Mouse (Mus musculus) heart, adult 9 months (tissue): ENCODE results near the gene Stoml2.

Experiments
- DNase-seq, 2 experiments: peaks; one replicate each; pipeline ENCODE4 v3.0.0; 2022; ENCODE audit warnings: low spot score in 2 of 2

The Stoml2 gene

GRCm38 (mm10) chr4:43038567-43039495 lies 7.3 kb upstream of the Stoml2 start:
- DNase-seq: peak; percentile 46 to 53

GRCm38 (mm10) chr4:43037860-43038566 lies 6.5 kb upstream of the Stoml2 start:
- DNase-seq: no peak

GRCm38 (mm10) chr4:43036356-43036755 lies 4.8 kb upstream of the Stoml2 start:
- no peak for DNase-seq

- DNase-seq: no peak
These were observed 4.3 kb upstream of the Stoml2 start for GRCm38 (mm10) chr4:43035851-43036250.

- no peak for DNase-seq
These were observed 2.0 kb upstream of the Stoml2 start for GRCm38 (mm10) chr4:43033481-43033880.

GRCm38 (mm10) chr4:43032501-43032900 lies 991 bp upstream of the Stoml2 start:
- no peak for DNase-seq

- no peak for DNase-seq
These were observed 705 bp downstream of the Stoml2 start for GRCm38 (mm10) chr4:43030780-43031230.

GRCm38 (mm10) chr4:43030352-43030751 lies 1.2 kb downstream of the Stoml2 start:
- DNase-seq: no peak

GRCm38 (mm10) chr4:43029749-43030148 lies 1.8 kb downstream of the Stoml2 start:
- DNase-seq: no peak

- no peak for DNase-seq
These were observed 2.4 kb downstream of the Stoml2 start for GRCm38 (mm10) chr4:43029121-43029520.

GRCm38 (mm10) chr4:43025084-43025960 lies 6.2 kb downstream of the Stoml2 start, which contains the start of gene Pigo:
Pigo (minus strand) TSS chr4:43025819.
- DNase-seq: peak; percentile 90 to 94

GRCm38 (mm10) chr4:43024673-43025072 lies 6.8 kb downstream of the Stoml2 start:
- DNase-seq: no peak

- no peak for DNase-seq
These were observed 10.2 kb downstream of the Stoml2 start for GRCm38 (mm10) chr4:43021341-43021740.

GRCm38 (mm10) chr4:43020876-43021275 lies 10.6 kb downstream of the Stoml2 start:
- DNase-seq: no peak

- no peak for DNase-seq
These were observed 11.7 kb downstream of the Stoml2 start for GRCm38 (mm10) chr4:43019641-43020465.

- DNase-seq: peak in 1 of 2 experiments; percentile 41
These were observed 12.3 kb downstream of the Stoml2 start for GRCm38 (mm10) chr4:43019176-43019575.

- DNase-seq: no peak
These were observed 13.4 kb downstream of the Stoml2 start for GRCm38 (mm10) chr4:43018156-43018555.

GRCm38 (mm10) chr4:43012091-43012490 lies 19.4 kb downstream of the Stoml2 start:
- DNase-seq: no peak

- peak; percentile 86 to 87 for DNase-seq
These were observed 21.1 kb downstream of the Stoml2 start, which contains the start of gene Fancg for GRCm38 (mm10) chr4:43010161-43011038. Fancg (minus strand) TSS chr4:43010506.

GRCm38 (mm10) chr4:43005765-43006164 lies 25.7 kb downstream of the Stoml2 start:
- peak in 1 of 2 experiments; percentile 37 for DNase-seq
